Comparison of ENCODE assay signal across 12 mouse cellular contexts in the genomic region with DNA sequence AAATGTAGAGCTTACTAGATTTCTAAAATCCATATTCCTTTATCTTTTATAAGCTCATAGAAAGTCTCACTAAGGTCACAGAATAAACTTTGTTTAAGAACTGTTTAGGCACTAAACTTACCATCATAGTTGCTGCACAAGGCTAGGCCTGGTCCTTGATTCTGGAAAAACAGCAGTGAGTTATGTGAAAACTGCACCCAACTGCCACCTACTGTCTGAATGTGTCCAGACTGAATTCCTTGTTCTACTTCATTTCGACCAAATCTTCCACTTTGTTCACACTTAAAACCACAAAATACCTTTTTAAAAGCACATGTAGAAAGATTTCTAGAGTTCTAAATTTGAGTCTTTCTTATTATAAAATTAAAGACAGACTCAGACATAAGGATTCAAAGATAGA.
A peak's percentile ranks its signal among the peaks of the same experiment; 100 is the strongest.
DNase-seq lines count a peak whose midpoint lies in the region; ATAC-seq and TF ChIP-seq lines count a peak whose summit lies in the region.
"Had no signal": no experiment of that assay in that cellular context is flagged by ENCODE, and none has a peak within 500 bp of the region (broad histone marks: within the 10 kb centered on the region; RNA-seq: fewer than 3 reads in every experiment).

No protein-coding gene starts in this region.

- H3K79me2 ChIP-seq in heart, adult 2 months (replicated peaks; ENCODE audit: control insufficient read depth, insufficient read depth, low read length), result no peaks in the 10 kb centered on the region

- no peak for ATAC-seq in liver, postnatal 0 days
- ATAC-seq: midbrain, embryonic 13.5 days had no signal

- H3K9ac ChIP-seq in heart, adult 2 months (ENCODE audit: low read depth, low read length), result no peak overlapping the region
- H3K9ac ChIP-seq in liver, postnatal 0 days (replicated peaks), result no peak overlapping the region
- H3K9ac ChIP-seq: embryonic facial prominence, embryonic 13.5 days; liver, embryonic 13.5 days; midbrain, embryonic 13.5 days had no signal

- peaks cover 7% of the 10 kb centered on the region for H3K36me3 ChIP-seq in heart, adult 2 months (ENCODE audit: control insufficient read depth, insufficient read depth, low read length)
- peaks cover 10% of the 10 kb centered on the region for H3K36me3 ChIP-seq in heart, embryonic 10.5 days
- peaks cover 4% of the 10 kb centered on the region; the same call in 1 of the 2 replicates for H3K36me3 ChIP-seq in liver, postnatal 0 days (replicated peaks; ENCODE audit: insufficient read depth, low read length)

- peaks cover 4% of the 10 kb centered on the region for H3K4me1 ChIP-seq in heart, adult 2 months (ENCODE audit: control insufficient read depth, insufficient read depth, low read length)
- H3K4me1 ChIP-seq in heart, embryonic 10.5 days, result no peaks in the 10 kb centered on the region
- no peaks in the 10 kb centered on the region for H3K4me1 ChIP-seq in liver, postnatal 0 days (ENCODE audit: insufficient read depth)
- H3K4me1 ChIP-seq: liver, embryonic 13.5 days had no signal

- no peak overlapping the region for H3K27ac ChIP-seq in heart, adult 2 months
- H3K27ac ChIP-seq in heart, embryonic 10.5 days, result no peak overlapping the region
- H3K27ac ChIP-seq in liver, postnatal 0 days (ENCODE audit: low read depth), result no peak overlapping the region
- H3K27ac ChIP-seq: embryonic facial prominence, embryonic 13.5 days; liver, embryonic 13.5 days; midbrain, embryonic 13.5 days had no signal

- H3K4me2 ChIP-seq in liver, postnatal 0 days (ENCODE audit: low read depth, low read length), result no peak overlapping the region
- H3K4me2 ChIP-seq: embryonic facial prominence, embryonic 13.5 days; liver, embryonic 13.5 days; midbrain, embryonic 13.5 days had no signal

- no peak for TF ChIP-seq EP300 in heart, adult 2 months (IDR thresholded peaks at IDR 0.05; ENCODE audit: insufficient read depth, low read depth, low read length)
- TF ChIP-seq EP300 in liver, postnatal 0 days (IDR thresholded peaks at IDR 0.05; ENCODE audit: low read depth), result no peak

- TF ChIP-seq POLR2A in heart, adult 2 months (IDR thresholded peaks at IDR 0.05; ENCODE audit: insufficient read depth, low read depth, low read length), result no peak

- WGBS in heart, adult 2 months, result 47% methylated on average over 1 of the region's 1 CpGs
- WGBS in heart, embryonic 10.5 days, result 84% methylated on average over 1 of the region's 1 CpGs
- WGBS in liver, postnatal 0 days (ENCODE audit: insufficient replicate concordance), result 58% methylated on average over 1 of the region's 1 CpGs

- intact Hi-C loops in heart, adult 2 months (cut with DNase I), result loop anchor here (1.0 to 10.0 kb wide), 2 partner anchors 173 to 269 kb away; no protein-coding TSS in a partner anchor

- TF ChIP-seq CTCF in heart, adult 2 months (IDR thresholded peaks at IDR 0.05), result peak; percentile 70
- TF ChIP-seq CTCF in liver, postnatal 0 days (IDR thresholded peaks at IDR 0.05; ENCODE audit: low read depth), result peak; percentile 37

- no peak overlapping the region for H3K4me3 ChIP-seq in heart, adult 2 months
- H3K4me3 ChIP-seq in heart, embryonic 10.5 days, result no peak overlapping the region
- H3K4me3 ChIP-seq in liver, postnatal 0 days (ENCODE audit: low read depth, low read length), result no peak overlapping the region
- H3K4me3 ChIP-seq: embryonic facial prominence, embryonic 13.5 days; liver, embryonic 13.5 days; midbrain, embryonic 13.5 days had no signal

- DNase-seq in heart, adult 2 months, result no peak
- no peak for DNase-seq in heart, embryonic 10.5 days (ENCODE audit: low spot score)
- no peak for DNase-seq in liver, postnatal 0 days
- no peak for DNase-seq in liver
- DNase-seq in NIH3T3 (ENCODE audit: low read depth), result peak; percentile 74
- DNase-seq in fibroblast of lung, adult 2 months (ENCODE audit: low read depth), result peak; percentile 38
- no peak for DNase-seq in thymus, postnatal 25 days
- DNase-seq: kidney, adult 18-20 months; liver, embryonic 13.5 days; thymus, adult 18-20 months had no signal

- H3K9me3 ChIP-seq in heart, embryonic 10.5 days, result no peaks in the 10 kb centered on the region
- H3K9me3 ChIP-seq in liver, postnatal 0 days (ENCODE audit: low read length), result no peaks in the 10 kb centered on the region
- H3K9me3 ChIP-seq: embryonic facial prominence, embryonic 13.5 days; liver, embryonic 13.5 days; midbrain, embryonic 13.5 days had no signal

- no peaks in the 10 kb centered on the region for H3K27me3 ChIP-seq in heart, adult 2 months (ENCODE audit: control insufficient read depth, insufficient read depth, low read length)
- no peaks in the 10 kb centered on the region for H3K27me3 ChIP-seq in heart, embryonic 10.5 days (ENCODE audit: insufficient read depth, poor library complexity, severe bottlenecking)
- no peaks in the 10 kb centered on the region for H3K27me3 ChIP-seq in liver, postnatal 0 days (ENCODE audit: insufficient read depth, low read length)
- H3K27me3 ChIP-seq: embryonic facial prominence, embryonic 13.5 days; liver, embryonic 13.5 days; midbrain, embryonic 13.5 days had no signal

Comparison
In these comparisons a context has a peak if more than half of its experiments do, and no peak if none do; other contexts are left out.
1. DNase-seq: peak in NIH3T3 (single experiment) and fibroblast of lung, adult 2 months (single experiment); none in heart, adult 2 months (0 of 2), heart, embryonic 10.5 days (single experiment), liver, postnatal 0 days (single experiment), liver (single experiment) and thymus, postnatal 25 days (single experiment).